Mouse (Mus musculus) CH12.LX (cell line): ENCODE measurements around the gene Cmtm4. TPM values are rescaled to one million over a fixed set of nuclear protein-coding genes. Genes with fewer than 3 reads are reported as not detected.

Experiments used
- DNase-seq: peaks from one replicate; pipeline ENCODE4 v3.0.0-alpha.2; 2013; ENCODE audit errors: extremely low read depth
- H3K27ac ChIP-seq: 2 replicates; pipeline ENCODE4 v1.5.1; 2012; ENCODE audit warnings: low read depth, mild to moderate bottlenecking, control low read depth, moderate library complexity; ENCODE audit not compliant: insufficient read depth
- H3K27me3 ChIP-seq: replicated peaks from 2 replicates; pipeline ENCODE3; 2012; ENCODE audit warnings: inconsistent platforms
- H3K36me3 ChIP-seq, 2 experiments: replicated peaks in 1 of 2; 2 replicates each; pipeline versions ENCODE3 to v1.6.1; 2012; ENCODE audit warnings: inconsistent platforms in 1 of 2, low read length in 1 of 2, mild to moderate bottlenecking in 1 of 2, mixed read lengths in 1 of 2, moderate library complexity in 1 of 2; ENCODE audit not compliant: control insufficient read depth in 1 of 2, insufficient read depth in 1 of 2
- H3K4me1 ChIP-seq, 2 experiments: 2 replicates each; pipeline ENCODE4 v1.6.1; 2012; ENCODE audit warnings: inconsistent platforms in 1 of 2, moderate library complexity in 1 of 2; ENCODE audit not compliant: insufficient read depth in 2 of 2, control insufficient read depth in 1 of 2
- H3K4me2 ChIP-seq: 2 replicates; pipeline ENCODE4 v1.6.1; 2012; ENCODE audit warnings: low read depth, mild to moderate bottlenecking, control low read depth; ENCODE audit not compliant: poor library complexity, insufficient read depth, severe bottlenecking
- H3K4me3 ChIP-seq, 3 experiments: fragments of 150-350 bp in 1 of 3; sonication (generic) in 1 of 3; replicated peaks in 1 of 3; 2 replicates each; pipeline versions ENCODE3 to v1.5.1; 2011 to 2012; ENCODE audit warnings: low read depth in 2 of 3, low read length in 2 of 3, mild to moderate bottlenecking in 2 of 3, moderate library complexity in 2 of 3, control low read depth in 1 of 3, improper control_type of control experiment in 1 of 3, inconsistent platforms in 1 of 3, mixed read lengths in 1 of 3; ENCODE audit not compliant: poor library complexity in 1 of 3
- H3K79me2 ChIP-seq: replicated peaks from 2 replicates; pipeline ENCODE4 v1.6.1; 2012; ENCODE audit warnings: mild to moderate bottlenecking, moderate library complexity; ENCODE audit not compliant: control insufficient read depth, poor library complexity, insufficient read depth, severe bottlenecking; ENCODE audit errors: extremely low read depth
- H3K9ac ChIP-seq: 2 replicates; pipeline ENCODE4 v1.6.1; 2012; ENCODE audit warnings: low read depth, mild to moderate bottlenecking, control low read depth, moderate library complexity; ENCODE audit not compliant: insufficient read depth
- H3K9me3 ChIP-seq: replicated peaks from 2 replicates; pipeline ENCODE3; 2012; ENCODE audit warnings: low read length, inconsistent platforms, mixed read lengths
- BHLHE40 ChIP-seq: IDR thresholded peaks from 2 replicates; pipeline ENCODE4 v1.6.1; 2011; ENCODE audit warnings: mild to moderate bottlenecking, low read depth, low read length, improper control_type of control experiment
- E2F4 ChIP-seq: IDR thresholded peaks from 2 replicates; pipeline ENCODE4 v1.6.1; 2011; ENCODE audit warnings: low read depth, low read length, improper control_type of control experiment; ENCODE audit not compliant: insufficient replicate concordance
- ETS1 ChIP-seq: conservative IDR thresholded peaks from 2 replicates; pipeline ENCODE4 v1.6.1; 2012; ENCODE audit warnings: low read depth, mild to moderate bottlenecking, inconsistent platforms, low read length, improper control_type of control experiment, moderate library complexity
- HCFC1 ChIP-seq: IDR thresholded peaks from 2 replicates; pipeline ENCODE4 v1.6.1; 2012; ENCODE audit warnings: low read depth, mild to moderate bottlenecking, inconsistent platforms, low read length, improper control_type of control experiment
- IRF4 ChIP-seq: IDR thresholded peaks from 2 replicates; pipeline ENCODE4 v1.6.1; 2014; ENCODE audit warnings: low read depth, mild to moderate bottlenecking, inconsistent platforms, low read length, improper control_type of control experiment
- JUN ChIP-seq: IDR thresholded peaks from 2 replicates; pipeline ENCODE4 v1.6.1; 2011; ENCODE audit warnings: low read depth, mild to moderate bottlenecking, low read length, improper control_type of control experiment, moderate library complexity; ENCODE audit not compliant: insufficient read depth
- JUND ChIP-seq: conservative IDR thresholded peaks from 2 replicates; pipeline ENCODE4 v1.6.1; 2011; ENCODE audit warnings: low read depth, low read length, improper control_type of control experiment
- KAT2A ChIP-seq: IDR thresholded peaks from 2 replicates; pipeline ENCODE4 v1.6.1; 2012; ENCODE audit warnings: low read length, improper control_type of control experiment, inconsistent platforms; ENCODE audit not compliant: insufficient replicate concordance
- MXI1 ChIP-seq: IDR thresholded peaks from 2 replicates; pipeline ENCODE4 v1.6.1; 2011; ENCODE audit warnings: mild to moderate bottlenecking, low read depth, low read length, improper control_type of control experiment
- MYC ChIP-seq: IDR thresholded peaks from 2 replicates; pipeline ENCODE4 v1.6.1; 2011; ENCODE audit warnings: low read depth, mild to moderate bottlenecking, improper control_type of control experiment, low read length
- NELFE ChIP-seq: IDR thresholded peaks from 2 replicates; pipeline ENCODE4 v1.6.1; 2011; ENCODE audit warnings: low read depth, low read length, improper control_type of control experiment
- POLR2AphosphoS2 ChIP-seq: IDR thresholded peaks from 2 replicates; pipeline ENCODE4 v1.6.1; 2011; ENCODE audit warnings: low read depth, low read length, improper control_type of control experiment
- RAD21 ChIP-seq: IDR thresholded peaks from 2 replicates; pipeline ENCODE4 v1.6.1; 2011; ENCODE audit warnings: low read depth, mild to moderate bottlenecking, low read length, improper control_type of control experiment, moderate library complexity
- RCOR1 ChIP-seq: conservative IDR thresholded peaks from 2 replicates; pipeline ENCODE4 v1.6.1; 2012; ENCODE audit warnings: low read depth, mild to moderate bottlenecking, inconsistent platforms, low read length, improper control_type of control experiment
- SIN3A ChIP-seq: IDR thresholded peaks from 2 replicates; pipeline ENCODE4 v1.6.1; 2012; ENCODE audit warnings: low read length, improper control_type of control experiment, inconsistent platforms
- SMC3 ChIP-seq: IDR thresholded peaks from 2 replicates; pipeline ENCODE4 v1.6.1; 2011; ENCODE audit warnings: low read depth, low read length, improper control_type of control experiment
- TBP ChIP-seq: conservative IDR thresholded peaks from 2 replicates; pipeline ENCODE4 v1.6.1; 2011; ENCODE audit warnings: low read depth, low read length, improper control_type of control experiment
- TCF12 ChIP-seq: IDR thresholded peaks from 2 replicates; pipeline ENCODE4 v1.6.1; 2014; ENCODE audit warnings: low read depth, mild to moderate bottlenecking, inconsistent platforms, low read length, improper control_type of control experiment
- UBTF ChIP-seq: IDR thresholded peaks from 2 replicates; pipeline ENCODE4 v1.6.1; 2012; ENCODE audit warnings: low read depth, mild to moderate bottlenecking, inconsistent platforms, low read length, improper control_type of control experiment, moderate library complexity
- USF1 ChIP-seq: IDR thresholded peaks from 2 replicates; pipeline ENCODE4 v1.6.1; 2014; ENCODE audit warnings: low read depth, mild to moderate bottlenecking, inconsistent platforms, low read length, improper control_type of control experiment
- USF2 ChIP-seq: conservative IDR thresholded peaks from 2 replicates; pipeline ENCODE4 v1.6.1; 2011; ENCODE audit warnings: low read depth, low read length, improper control_type of control experiment
- ZC3H11A ChIP-seq: IDR thresholded peaks from 2 replicates; pipeline ENCODE4 v1.6.1; 2012; ENCODE audit warnings: low read depth, mild to moderate bottlenecking, inconsistent platforms, low read length, improper control_type of control experiment
- dilution Hi-C: fragments of 300-500 bp; cut with MboI; formaldehyde crosslinking; loops from 2 replicates; pipeline ENCODE4 v1.14.3; 2020; ENCODE audit warnings: low sequenced_read_pairs; ENCODE audit not compliant: extremely low pct_unique_long_range_greater_than_20kb, extremely low pct_ligation_motif_present
- in situ Hi-C: fragments of 300-500 bp; cut with MboI; formaldehyde crosslinking; loops from 3 replicates; pipeline ENCODE4 v1.14.3; 2019; ENCODE audit warnings: low sequenced_read_pairs, low pct_ligation_motif_present, low pct_unique_long_range_greater_than_20kb, mixed read lengths
- polyA plus RNA-seq: library from polyadenylated mRNA; unstranded; fragments of >175 nt; gene quantifications from 2 replicates; pipeline ENCODE4 v1.2.1, GENCODE M21; 2012; ENCODE audit warnings: low read depth; ENCODE audit not compliant: insufficient read length
- total RNA-seq, 2 experiments: library from RNA; depleted of rRNA; stranded (reverse); fragments of 300-350 nt in 1 of 2; fragments of >200 nt in 1 of 2; gene quantifications; 2 replicates each; pipeline ENCODE4 v1.2.3; 2012 to 2014

The Cmtm4 gene
- total and polyA plus RNA-seq, 3 experiments, result 2.3 to 3.0 (median 2.6) TPM

DNA sequence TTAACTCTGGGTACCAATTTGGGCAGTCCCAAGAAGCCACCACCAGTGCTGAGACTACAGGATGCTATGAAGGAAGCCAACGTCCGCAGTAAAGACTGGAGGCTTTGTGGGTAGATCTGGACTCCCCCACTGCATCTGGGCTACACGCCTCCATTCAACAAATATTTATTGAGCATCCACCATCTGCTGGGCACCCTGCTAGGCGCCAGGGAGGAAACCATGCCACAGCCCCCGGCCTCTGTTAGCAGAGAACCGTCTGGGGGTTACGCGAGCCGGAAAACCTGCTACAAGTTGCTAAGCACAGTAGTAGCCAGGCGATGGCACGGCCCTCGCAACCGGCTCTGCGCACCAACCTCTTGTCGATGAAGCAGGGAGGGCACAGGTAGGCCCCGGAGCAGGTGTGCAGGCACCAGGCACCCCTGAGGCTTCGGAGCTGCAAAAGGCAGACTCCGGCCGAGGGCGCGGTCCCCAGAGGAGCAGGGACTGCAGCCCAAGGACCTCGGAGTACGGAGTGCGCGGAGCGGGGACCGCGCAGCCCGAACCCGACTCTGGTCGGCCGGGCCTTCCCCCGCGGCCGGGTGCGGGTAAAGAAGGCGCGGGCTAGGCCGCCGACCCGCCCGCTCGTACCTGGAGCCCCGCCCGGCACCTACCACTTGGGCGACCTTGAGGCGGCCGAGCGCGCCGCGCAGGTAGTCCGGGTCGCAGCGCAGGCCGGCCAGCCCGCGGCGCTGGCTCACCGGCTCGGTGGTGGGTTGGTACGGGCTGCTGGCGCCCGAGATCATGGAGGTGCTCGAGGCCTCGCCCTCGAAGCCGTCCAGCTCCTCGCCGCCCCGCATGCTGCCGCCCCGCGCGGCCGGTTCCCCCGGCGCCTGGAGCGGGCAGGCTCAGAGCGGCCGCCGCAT, 555 bp downstream of the Cmtm4 start:
- Histone ChIP-seq H3K4me3 (peak overlapping the region; percentile 48 to 65 (median 64)), H3K79me2 (no peaks in the 10 kb centered on the region), H3K36me3 (no peaks in the 10 kb centered on the region), H3K27me3 (peaks cover 19% of the 10 kb centered on the region), H3K4me1 (peaks cover 0 to 11% of the 10 kb centered on the region in 2 experiments; a peak in 2 of 4 replicates), H3K27ac (no peak overlapping the region), H3K9me3 (peaks cover 15% of the 10 kb centered on the region), H3K9ac (peak overlapping the region; percentile 21; the same call in 1 of the 2 replicates), H3K4me2 (peak overlapping the region; percentile 73)
- TF ChIP-seq SIN3A, result peak; percentile 53; the same call in 1 of the 2 replicates
- no peak for TF ChIP-seq ETS1
- TF ChIP-seq BHLHE40, result 0 out of 2 replicates have a peak, but pooled peaks have one; percentile 8
- TF ChIP-seq RCOR1, result no peak
- TF ChIP-seq KAT2A, result no peak
- TF ChIP-seq UBTF, result peak; percentile 71; the same call in 1 of the 2 replicates
- in situ Hi-C loops, result no loop called here
- dilution Hi-C loops, result no loop called here
- DNase-seq, result no peak

GRCm38 (mm10) chr8:104393767-104394166, 1.8 kb downstream of the Cmtm4 start:
- no peak overlapping the region for H3K4me3 ChIP-seq
- H3K79me2 ChIP-seq, result no peaks in the 10 kb centered on the region
- peaks cover 0 to 11% of the 10 kb centered on the region in 2 experiments; a peak in 2 of 4 replicates for H3K4me1 ChIP-seq
- peaks cover 19% of the 10 kb centered on the region for H3K27me3 ChIP-seq
- no peak overlapping the region for H3K4me2 ChIP-seq
- dilution Hi-C loops (no loop called here), in situ Hi-C loops (no loop called here)
- peaks cover 15% of the 10 kb centered on the region for H3K9me3 ChIP-seq
- no peak for TF ChIP-seq NELFE
- TF ChIP-seq JUN, result no peak
- no peak for TF ChIP-seq TBP
- no peak for TF ChIP-seq POLR2AphosphoS2
- TF ChIP-seq USF2, result no peak
- no peak for TF ChIP-seq IRF4
- no peak for TF ChIP-seq USF1
- no peak for TF ChIP-seq HCFC1
- TF ChIP-seq SMC3, result no peak
- TF ChIP-seq MXI1, result no peak
- no peak for TF ChIP-seq RAD21
- no peak for TF ChIP-seq BHLHE40
- no peak for TF ChIP-seq JUND
- no peak for TF ChIP-seq MYC
- no peak for TF ChIP-seq E2F4
- TF ChIP-seq ZC3H11A, result no peak
- no peak for TF ChIP-seq TCF12
- no peak for DNase-seq
- no peak overlapping the region for H3K9ac ChIP-seq
- no peaks in the 10 kb centered on the region for H3K36me3 ChIP-seq
- no peak overlapping the region for H3K27ac ChIP-seq
